Mouse (Mus musculus) right cerebral cortex, postnatal 25 days (tissue): ENCODE measurements around the gene Nid2.

ENCODE experiments used
- DNase-seq: peaks from one replicate; pipeline ENCODE4 v3.0.0; 2022

Gene Nid2

GRCm38 (mm10) chr14:19751025-19751771, at the start of gene Nid2:
Nid2 (plus strand) TSS chr14:19751265.
- peak; percentile 55 for DNase-seq

GRCm38 (mm10) chr14:19701546-19701945, 49.5 kb upstream of the Nid2 start:
- no peak for DNase-seq

- DNase-seq: peak; percentile 70
Measured at GRCm38 (mm10) chr14:19705649-19706048, 45.4 kb upstream of the Nid2 start.

- peak; percentile 59 for DNase-seq
Measured at GRCm38 (mm10) chr14:19706454-19706853, 44.6 kb upstream of the Nid2 start.

GRCm38 (mm10) chr14:19706997-19707396, 44.1 kb upstream of the Nid2 start:
- DNase-seq: no peak

GRCm38 (mm10) chr14:19707721-19708507, 43.2 kb upstream of the Nid2 start:
- no peak for DNase-seq

GRCm38 (mm10) chr14:19709161-19709560, 41.9 kb upstream of the Nid2 start:
- no peak for DNase-seq

- no peak for DNase-seq
Measured at GRCm38 (mm10) chr14:19711771-19712170, 39.3 kb upstream of the Nid2 start.

- DNase-seq: no peak
Measured at GRCm38 (mm10) chr14:19713067-19713466, 38.0 kb upstream of the Nid2 start.

GRCm38 (mm10) chr14:19719077-19719476, 32.0 kb upstream of the Nid2 start:
- DNase-seq: no peak

- no peak for DNase-seq
Measured at GRCm38 (mm10) chr14:19720044-19720611, 30.9 kb upstream of the Nid2 start.

GRCm38 (mm10) chr14:19728278-19728677, 22.8 kb upstream of the Nid2 start:
- peak; percentile 39 for DNase-seq

- no peak for DNase-seq
Measured at GRCm38 (mm10) chr14:19728737-19729136, 22.3 kb upstream of the Nid2 start.

GRCm38 (mm10) chr14:19732097-19732496, 19.0 kb upstream of the Nid2 start:
- DNase-seq: no peak

GRCm38 (mm10) chr14:19733490-19734282, 17.4 kb upstream of the Nid2 start:
- no peak for DNase-seq

- DNase-seq: peak; percentile 42
Measured at GRCm38 (mm10) chr14:19735303-19735702, 15.8 kb upstream of the Nid2 start.

GRCm38 (mm10) chr14:19737568-19737967, 13.5 kb upstream of the Nid2 start:
- no peak for DNase-seq

- DNase-seq: no peak
Measured at GRCm38 (mm10) chr14:19738094-19738843, 12.8 kb upstream of the Nid2 start.

GRCm38 (mm10) chr14:19739416-19740146, 11.5 kb upstream of the Nid2 start:
- no peak for DNase-seq

- DNase-seq: no peak
Measured at GRCm38 (mm10) chr14:19740147-19740738, 10.8 kb upstream of the Nid2 start.

GRCm38 (mm10) chr14:19744876-19745275, 6.2 kb upstream of the Nid2 start:
- DNase-seq: no peak
